Mouse (Mus musculus) lung, postnatal 0 days (tissue): Measurements from ENCODE around the gene Map2k7. TPM values are rescaled to one million over a fixed set of nuclear protein-coding genes. Genes with fewer than 3 reads are reported as not detected.
A peak's percentile ranks its signal among the peaks of the same experiment; 100 is the strongest.

Experiments
- ATAC-seq: fragments of 200-750 bp; cut with Nextera tagmentation; 2 replicates; pipeline ENCODE4 v1.8.0; 2017; ENCODE audit warnings: moderate library complexity
- DNase-seq: peaks from one replicate; pipeline ENCODE4 v3.0.0-alpha.2; 2016; ENCODE audit warnings: low spot score
- H3K27ac ChIP-seq: fragments of 300-500 bp; sonication (generic); 2 replicates; pipeline ENCODE4 v1.5.1; 2014; ENCODE audit warnings: antibody characterized with exemption, mild to moderate bottlenecking, low read length, mixed read lengths
- H3K27me3 ChIP-seq: fragments of 300-500 bp; sonication (generic); replicated peaks from 2 replicates; pipeline ENCODE4 v1.6.1; 2014; ENCODE audit warnings: low read length, mixed read lengths; ENCODE audit not compliant: insufficient read depth
- H3K36me3 ChIP-seq: fragments of 300-500 bp; sonication (generic); 2 replicates; pipeline ENCODE4 v1.6.1; 2014; ENCODE audit warnings: low read length, mixed read lengths; ENCODE audit not compliant: insufficient read depth
- H3K4me1 ChIP-seq: fragments of 300-500 bp; sonication (generic); 2 replicates; pipeline ENCODE4 v1.6.1; 2014; ENCODE audit warnings: antibody characterized with exemption, low read depth, low read length, mixed read lengths; ENCODE audit not compliant: insufficient read depth
- H3K4me2 ChIP-seq: fragments of 300-500 bp; sonication (generic); replicated peaks from 2 replicates; pipeline ENCODE4 v1.6.1; 2014; ENCODE audit warnings: low read depth, mild to moderate bottlenecking, low read length, moderate library complexity, mixed read lengths
- H3K4me3 ChIP-seq: fragments of 300-500 bp; sonication (generic); 2 replicates; pipeline ENCODE4 v1.5.1; 2014; ENCODE audit warnings: low read depth, low read length
- H3K9ac ChIP-seq: fragments of 300-500 bp; sonication (generic); replicated peaks from 2 replicates; pipeline ENCODE4 v1.6.1; 2014; ENCODE audit warnings: low read depth, mild to moderate bottlenecking
- H3K9me3 ChIP-seq: fragments of 300-500 bp; sonication (generic); 2 replicates; pipeline ENCODE4 v1.6.1; 2016; ENCODE audit warnings: low read length, mixed read lengths
- CTCF ChIP-seq: IDR thresholded peaks from 2 replicates; pipeline ENCODE4 v1.5.1; 2016; ENCODE audit warnings: antibody characterized with exemption, mild to moderate bottlenecking
- EP300 ChIP-seq: IDR thresholded peaks from 2 replicates; pipeline ENCODE4 v1.6.1; 2016; ENCODE audit warnings: antibody characterized with exemption, mild to moderate bottlenecking, control low read depth
- WGBS: fragments of 180-500 bp; shearing (Covaris S2); extraction: QIAGEN DNeasy Blood & Tissue Kit; methylation state at CpG from one replicate; pipeline ENCODE4 v1.1.7; 2014; 5-methylcytosine and 5-hydroxymethylcytosine counted together
- polyA plus RNA-seq: library from polyadenylated mRNA; unstranded; fragments of >200 nt; fragmentation: Nextera tagmentation; extraction: Ambion mirVana; gene quantifications from 2 replicates; pipeline ENCODE4 v1.2.1, GENCODE M21; 2015

Gene Map2k7
- polyA plus RNA-seq, 1 experiment from 2014 or later = 22.9 TPM

GRCm38 (mm10) chr8:4222059-4222458 lies 16.5 kb upstream of the Map2k7 start:
- Histone ChIP-seq H3K4me1 (peaks cover under 1% of the 10 kb centered on the region; the same call in 1 of the 2 replicates), H3K27ac (no peak overlapping the region), H3K9ac (no peak overlapping the region), H3K4me3 (no peak overlapping the region), H3K4me2 (no peak overlapping the region), H3K27me3 (0 out of 2 replicates have a peak, but pooled peaks cover under 1% of the 10 kb centered on the region), H3K36me3 (no peaks in the 10 kb centered on the region), H3K9me3 (no peaks in the 10 kb centered on the region)
- no peak for DNase-seq
- TF ChIP-seq CTCF = no peak
- TF ChIP-seq EP300 = no peak
- no peak for ATAC-seq

GRCm38 (mm10) chr8:4226323-4226722 lies 12.2 kb upstream of the Map2k7 start:
- ATAC-seq = peak; percentile 41

GRCm38 (mm10) chr8:4226739-4227347 lies 11.7 kb upstream of the Map2k7 start, which contains the start of gene Lrrc8e:
Gene Lrrc8e (plus strand): TSS chr8:4226827.
- TF ChIP-seq CTCF (no peak), EP300 (no peak)
- H3K9ac ChIP-seq = peak within 1 kb of the TSS; percentile 46

More at GRCm38 (mm10) chr8:4226323-4226722, 12.2 kb upstream of the Map2k7 start:
- TF ChIP-seq CTCF (peak; percentile 38), EP300 (no peak)
- no peak for DNase-seq
- 18% methylated on average over 4 of the region's 4 CpGs for WGBS
- Histone ChIP-seq H3K4me2 (peak overlapping the region; percentile 63), H3K4me1 (no peaks in the 10 kb centered on the region), H3K9me3 (no peaks in the 10 kb centered on the region), H3K27ac (no peak overlapping the region), H3K4me3 (peak overlapping the region; percentile 35), H3K36me3 (no peaks in the 10 kb centered on the region), H3K27me3 (no peaks in the 10 kb centered on the region), H3K9ac (peak overlapping the region; percentile 46; the same call in 1 of the 2 replicates)

GRCm38 (mm10) chr8:4227919-4228318 lies 10.6 kb upstream of the Map2k7 start:
- H3K27me3 ChIP-seq = no peaks in the 10 kb centered on the region
- no peaks in the 10 kb centered on the region for H3K36me3 ChIP-seq
- 95% methylated on average over 4 of the region's 4 CpGs for WGBS
- no peaks in the 10 kb centered on the region for H3K4me1 ChIP-seq
- H3K9me3 ChIP-seq = no peaks in the 10 kb centered on the region
- H3K4me3 ChIP-seq = no peak overlapping the region
- no peak overlapping the region for H3K9ac ChIP-seq
- no peak overlapping the region for H3K27ac ChIP-seq
- ATAC-seq (no peak), DNase-seq (no peak)
- TF ChIP-seq EP300 (no peak), CTCF (no peak)
- H3K4me2 ChIP-seq = no peak overlapping the region

More at GRCm38 (mm10) chr8:4226739-4227347, 11.7 kb upstream of the Map2k7 start, which contains the start of gene Lrrc8e:
- no peaks in the 10 kb centered on the region for H3K4me1 ChIP-seq
- H3K27ac ChIP-seq = no peak within 1 kb of the TSS
- H3K9me3 ChIP-seq = no peaks in the 10 kb centered on the region
- H3K27me3 ChIP-seq = no peaks in the 10 kb centered on the region
- peak within 1 kb of the TSS; percentile 35 for H3K4me3 ChIP-seq
- H3K36me3 ChIP-seq = no peaks in the 10 kb centered on the region
- H3K4me2 ChIP-seq = peak within 1 kb of the TSS; percentile 63
- ATAC-seq (peak; percentile 86), DNase-seq (peak; percentile 61)
- 5% methylated on average over 33 of the region's 33 CpGs for WGBS

- Histone ChIP-seq H3K27ac (no peak overlapping the region), H3K27me3 (no peaks in the 10 kb centered on the region), H3K4me3 (no peak overlapping the region), H3K9me3 (no peaks in the 10 kb centered on the region), H3K4me1 (no peaks in the 10 kb centered on the region), H3K9ac (no peak overlapping the region), H3K4me2 (no peak overlapping the region), H3K36me3 (no peaks in the 10 kb centered on the region)
- no peak for ATAC-seq
- no peak for DNase-seq
- WGBS = 80% methylated on average over 5 of the region's 5 CpGs
- TF ChIP-seq EP300 (no peak), CTCF (no peak)
Observed at GRCm38 (mm10) chr8:4229784-4230183, 8.8 kb upstream of the Map2k7 start.

- ATAC-seq = peak; percentile 87
- WGBS = 43% methylated on average over 10 of the region's 10 CpGs
- peak; percentile 82 for DNase-seq
- Histone ChIP-seq H3K4me2 (0 out of 2 replicates have a peak overlapping the region, but pooled peaks have one; percentile 21), H3K4me3 (no peak overlapping the region), H3K27me3 (no peaks in the 10 kb centered on the region), H3K9ac (no peak overlapping the region), H3K9me3 (no peaks in the 10 kb centered on the region), H3K27ac (peak overlapping the region; percentile 70), H3K4me1 (no peaks in the 10 kb centered on the region), H3K36me3 (no peaks in the 10 kb centered on the region)
- TF ChIP-seq EP300 (no peak), CTCF (no peak)
Observed at GRCm38 (mm10) chr8:4230612-4231351, 7.8 kb upstream of the Map2k7 start.
